Mouse (Mus musculus) heart, embryonic 16.5 days (tissue): ENCODE data around the gene Cmtm4. TPM values are rescaled to one million over a fixed set of nuclear protein-coding genes. Genes with fewer than 3 reads are reported as not detected.

Experiments
- ATAC-seq: fragments of 200-750 bp; cut with Nextera tagmentation; replicated peaks from 2 replicates; pipeline ENCODE4 v1.8.0; 2017; ENCODE audit warnings: moderate number of reproducible peaks; ENCODE audit not compliant: insufficient read depth, low FRiP score; ENCODE audit errors: extremely low read depth
- H3K27ac ChIP-seq: fragments of 300-500 bp; sonication (generic); 2 replicates; pipeline ENCODE4 v1.5.1; 2014; ENCODE audit warnings: mild to moderate bottlenecking, low read length, control low read depth, moderate library complexity
- H3K27me3 ChIP-seq: fragments of 300-500 bp; sonication (generic); 2 replicates; pipeline ENCODE4 v1.6.1; 2014; ENCODE audit warnings: low read length, mixed read lengths; ENCODE audit not compliant: control insufficient read depth, insufficient read depth
- H3K36me3 ChIP-seq: fragments of 300-500 bp; sonication (generic); 2 replicates; pipeline ENCODE4 v1.6.1; 2014; ENCODE audit not compliant: control insufficient read depth, insufficient read depth
- H3K4me1 ChIP-seq: fragments of 300-500 bp; sonication (generic); 2 replicates; pipeline ENCODE4 v1.6.1; 2014; ENCODE audit warnings: low read length, mixed read lengths; ENCODE audit not compliant: control insufficient read depth, insufficient read depth
- H3K4me2 ChIP-seq: fragments of 300-500 bp; sonication (generic); 2 replicates; pipeline ENCODE4 v1.6.1; 2014; ENCODE audit warnings: low read depth, mild to moderate bottlenecking, control low read depth, low read length
- H3K4me3 ChIP-seq: fragments of 300-500 bp; sonication (generic); 2 replicates; pipeline ENCODE4 v1.5.1; 2014; ENCODE audit warnings: mild to moderate bottlenecking, control low read depth, low read length
- H3K9ac ChIP-seq: fragments of 300-500 bp; sonication (generic); 2 replicates; pipeline ENCODE4 v1.6.1; 2014; ENCODE audit warnings: low read length, control low read depth
- H3K9me3 ChIP-seq: fragments of 300-500 bp; sonication (generic); replicated peaks from 2 replicates; pipeline ENCODE4 v1.6.1; 2016; ENCODE audit warnings: low read length; ENCODE audit not compliant: control insufficient read depth
- WGBS: fragments of 180-500 bp; shearing (Covaris S2); extraction: QIAGEN DNeasy Blood & Tissue Kit; methylation state at CpG from one replicate; pipeline ENCODE4 v1.1.7; 2014; 5-methylcytosine and 5-hydroxymethylcytosine counted together
- polyA plus RNA-seq: library from polyadenylated mRNA; unstranded; fragments of >200 nt; fragmentation: Nextera tagmentation; extraction: Ambion mirVana; gene quantifications from 2 replicates; pipeline ENCODE4 v1.2.1, GENCODE M21; 2015

Gene Cmtm4
- polyA plus RNA-seq: 1.3 and 1.7 TPM in 2 replicates

DNA sequence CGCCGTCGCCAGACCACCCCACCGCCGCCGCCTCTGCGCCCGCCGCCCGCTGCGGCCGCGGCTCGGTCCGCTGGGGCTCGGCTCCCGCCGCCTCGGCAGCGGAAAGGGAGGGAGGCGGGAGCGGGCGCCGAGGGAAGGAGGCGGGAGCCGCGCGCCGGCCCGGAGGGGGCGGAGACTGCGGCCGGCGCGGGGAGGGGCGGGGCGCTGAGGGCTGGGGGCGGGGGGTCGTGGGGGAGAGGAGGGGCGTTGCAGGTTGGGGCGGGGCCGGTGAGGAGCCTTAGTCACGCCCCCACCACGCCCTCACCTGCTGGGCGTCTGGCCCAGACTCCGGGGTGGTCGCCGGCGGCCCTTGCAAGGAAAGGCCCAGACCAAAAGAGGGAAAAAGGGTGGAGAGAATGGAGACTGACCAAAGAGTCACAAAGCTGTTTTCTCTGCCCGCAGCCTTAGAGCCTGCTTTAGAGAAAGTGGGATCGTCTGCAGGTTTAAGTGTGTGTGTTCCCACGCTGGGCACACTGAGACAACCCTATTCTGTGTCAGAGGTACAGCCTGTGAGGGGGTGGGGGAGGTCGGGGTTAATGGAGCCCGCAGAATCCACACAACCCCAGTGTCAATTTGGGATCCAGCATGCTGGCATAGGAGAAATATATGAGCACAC, at the start of gene Cmtm4:
Gene Cmtm4 (minus strand): TSS at position 105 of the 655 bp plus-strand sequence.
- H3K27ac ChIP-seq: peak within 1 kb of the TSS; percentile 83
- peak; percentile 83 for ATAC-seq
- H3K4me1 ChIP-seq: peaks cover 17% of the 10 kb centered on the region
- WGBS: 4% methylated on average over 25 of the region's 54 CpGs
- H3K36me3 ChIP-seq: no peaks in the 10 kb centered on the region
- peak within 1 kb of the TSS; percentile 92 for H3K9ac ChIP-seq
- peak within 1 kb of the TSS; percentile 89 for H3K4me3 ChIP-seq
- no peaks in the 10 kb centered on the region for H3K27me3 ChIP-seq
- peak within 1 kb of the TSS; percentile 94 for H3K4me2 ChIP-seq
- peaks cover 4% of the 10 kb centered on the region; the same call in 1 of the 2 replicates for H3K9me3 ChIP-seq

- WGBS: 40% methylated on average over 6 of the region's 6 CpGs
- no peak overlapping the region for H3K27ac ChIP-seq
- H3K4me1 ChIP-seq: peaks cover 15% of the 10 kb centered on the region
- no peaks in the 10 kb centered on the region for H3K9me3 ChIP-seq
- H3K36me3 ChIP-seq: peaks cover 4% of the 10 kb centered on the region
- no peak overlapping the region for H3K9ac ChIP-seq
- no peak overlapping the region for H3K4me2 ChIP-seq
- H3K27me3 ChIP-seq: no peaks in the 10 kb centered on the region
- ATAC-seq: no peak
- H3K4me3 ChIP-seq: no peak overlapping the region
These were observed 49.6 kb upstream of the Cmtm4 start for GRCm38 (mm10) chr8:104445248-104445647.

DNA sequence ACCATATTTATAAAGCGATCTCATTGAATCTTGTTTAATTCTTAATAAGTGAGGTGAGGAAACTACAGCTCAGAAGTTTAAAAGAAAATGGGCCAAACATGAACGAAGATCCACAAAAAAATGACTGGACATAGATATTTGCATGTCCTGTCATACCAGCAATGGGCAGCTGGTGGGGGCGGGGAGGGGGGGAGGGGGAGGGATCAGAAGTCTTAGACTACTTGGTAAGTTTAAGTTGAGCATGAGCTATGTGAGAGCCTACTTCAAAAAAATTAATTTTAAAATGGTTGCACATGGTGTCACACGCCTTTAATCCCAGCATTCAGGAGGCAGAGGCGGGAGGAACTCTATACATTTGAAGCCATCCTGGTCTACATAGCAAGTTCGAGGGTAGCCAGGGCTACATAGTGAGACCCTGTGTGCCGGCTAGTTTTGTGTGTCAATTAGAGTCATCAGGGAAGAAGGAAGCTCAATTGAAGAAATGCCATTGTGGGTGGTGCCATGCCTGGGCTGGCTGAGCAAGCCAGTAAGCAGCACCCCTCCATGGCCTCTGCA, 47.6 kb upstream of the Cmtm4 start:
- peak overlapping the region; percentile 55 for H3K4me2 ChIP-seq
- no peak for ATAC-seq
- peak overlapping the region; percentile 99 for H3K4me3 ChIP-seq
- H3K27ac ChIP-seq: no peak overlapping the region; the same call in 1 of the 2 replicates
- 60% methylated on average over 7 of the region's 7 CpGs for WGBS
- no peak overlapping the region; the same call in 1 of the 2 replicates for H3K9ac ChIP-seq
- no peaks in the 10 kb centered on the region for H3K9me3 ChIP-seq
- no peaks in the 10 kb centered on the region for H3K27me3 ChIP-seq
- peaks cover 15% of the 10 kb centered on the region for H3K4me1 ChIP-seq
- H3K36me3 ChIP-seq: peaks cover 24% of the 10 kb centered on the region

GRCm38 (mm10) chr8:104442299-104443124, 46.9 kb upstream of the Cmtm4 start, which contains the start of gene Dync1li2:
Gene Dync1li2 (minus strand): TSS chr8:104443047.
- under 1% methylated on average over 75 of the region's 75 CpGs for WGBS
- ATAC-seq: peak; percentile 84

DNA sequence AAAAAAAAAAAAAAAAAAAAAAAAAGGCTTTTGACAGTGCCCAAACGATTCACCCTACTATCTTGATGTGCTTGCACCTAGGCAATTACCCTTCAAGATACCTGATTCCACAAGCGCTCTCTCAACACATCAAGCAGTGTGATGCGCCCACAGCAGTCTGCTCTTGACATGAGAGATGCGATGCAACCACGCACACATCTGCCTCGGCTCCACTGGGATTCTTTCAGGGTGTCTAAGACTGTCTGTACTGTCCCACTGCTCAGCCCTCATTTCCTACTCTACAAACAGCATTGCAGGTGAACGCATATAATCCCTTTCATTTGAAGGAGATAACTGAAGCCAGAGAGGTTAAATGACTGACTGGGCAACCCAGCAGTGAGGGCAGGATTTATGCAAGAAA, 46.0 kb upstream of the Cmtm4 start:
- Histone ChIP-seq H3K36me3 (peaks cover 37% of the 10 kb centered on the region), H3K4me3 (peak overlapping the region; percentile 99), H3K4me1 (peaks cover 16% of the 10 kb centered on the region), H3K4me2 (peak overlapping the region; percentile 91), H3K27me3 (no peaks in the 10 kb centered on the region), H3K27ac (no peak overlapping the region), H3K9me3 (no peaks in the 10 kb centered on the region; the same call in 1 of the 2 replicates), H3K9ac (peak overlapping the region; percentile 98)
- 46% methylated on average over 7 of the region's 7 CpGs for WGBS
- ATAC-seq: no peak

More at GRCm38 (mm10) chr8:104442299-104443124, 46.9 kb upstream of the Cmtm4 start, which contains the start of gene Dync1li2:
- H3K36me3 ChIP-seq: peaks cover 28% of the 10 kb centered on the region
- no peaks in the 10 kb centered on the region for H3K27me3 ChIP-seq
- peak within 1 kb of the TSS; percentile 91 for H3K4me2 ChIP-seq
- H3K9ac ChIP-seq: peak within 1 kb of the TSS; percentile 98
- H3K4me1 ChIP-seq: peaks cover 15% of the 10 kb centered on the region
- peak within 1 kb of the TSS; percentile 99 for H3K4me3 ChIP-seq
- peak within 1 kb of the TSS; percentile 91 for H3K27ac ChIP-seq
- H3K9me3 ChIP-seq: no peaks in the 10 kb centered on the region

GRCm38 (mm10) chr8:104439461-104439860, 43.9 kb upstream of the Cmtm4 start:
- Histone ChIP-seq H3K27me3 (no peaks in the 10 kb centered on the region), H3K9me3 (no peaks in the 10 kb centered on the region; the same call in 1 of the 2 replicates), H3K36me3 (peaks cover 52% of the 10 kb centered on the region), H3K27ac (no peak overlapping the region), H3K4me2 (no peak overlapping the region), H3K4me3 (no peak overlapping the region), H3K9ac (no peak overlapping the region), H3K4me1 (peaks cover 33% of the 10 kb centered on the region)
- 88% methylated on average over 8 of the region's 8 CpGs for WGBS
- no peak for ATAC-seq

DNA sequence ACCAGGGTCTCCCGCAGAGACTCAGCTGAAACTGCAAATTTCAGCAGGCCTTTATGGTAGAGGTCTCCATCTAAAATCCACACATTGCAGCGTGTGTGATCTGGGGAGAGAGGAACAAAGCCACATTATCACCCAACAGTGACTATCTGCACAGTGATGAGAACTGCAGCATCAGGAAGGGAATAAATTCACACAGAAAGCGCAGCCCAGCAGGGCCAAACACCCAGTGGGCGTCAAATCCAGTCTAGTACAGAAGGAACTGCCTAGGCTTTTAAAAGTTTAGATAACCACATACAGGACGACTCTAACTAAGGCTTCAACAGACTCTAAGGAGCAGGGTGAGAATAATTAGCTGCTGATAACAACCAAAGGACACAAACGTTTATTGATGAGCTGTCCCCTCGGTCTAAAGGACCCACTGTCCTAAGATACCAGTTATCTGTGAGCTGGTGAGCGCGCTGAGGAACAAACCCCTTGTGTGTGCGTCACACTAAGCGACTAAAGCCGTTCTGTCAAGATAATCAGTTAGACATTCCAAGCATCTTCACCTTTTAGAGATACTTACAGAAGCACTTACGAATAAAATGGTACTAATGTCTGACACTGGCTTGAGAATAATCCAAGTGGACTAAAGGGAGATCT, 42.0 kb upstream of the Cmtm4 start:
- Histone ChIP-seq H3K27ac (no peak overlapping the region), H3K36me3 (peaks cover 57% of the 10 kb centered on the region), H3K27me3 (no peaks in the 10 kb centered on the region), H3K4me3 (no peak overlapping the region), H3K4me2 (no peak overlapping the region), H3K9me3 (no peaks in the 10 kb centered on the region; the same call in 1 of the 2 replicates), H3K9ac (no peak overlapping the region), H3K4me1 (peaks cover 34% of the 10 kb centered on the region)
- whole genome bisulfite sequencing: 71% methylated on average over 13 of the region's 13 CpGs
- ATAC-seq: no peak

DNA sequence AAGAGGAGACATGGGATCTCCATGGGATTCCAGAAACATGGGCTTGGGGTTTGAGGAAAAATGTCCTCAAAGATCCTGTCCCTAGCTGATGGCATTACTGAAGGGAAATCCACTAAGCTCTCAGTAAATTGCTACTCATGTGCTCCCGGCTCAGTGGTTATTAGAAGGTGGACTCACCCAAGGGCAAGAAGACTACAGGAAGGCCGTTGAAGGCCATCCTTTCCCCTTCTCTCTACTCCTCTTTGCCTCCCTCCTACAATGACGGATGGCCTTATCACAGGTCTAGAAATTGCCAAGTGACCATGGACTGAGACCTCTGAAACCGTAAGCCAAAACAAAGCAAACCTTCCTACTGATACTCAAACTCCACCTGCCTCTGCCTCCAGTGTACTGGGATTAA, 41.0 kb upstream of the Cmtm4 start:
- peaks cover 30% of the 10 kb centered on the region for H3K4me1 ChIP-seq
- no peaks in the 10 kb centered on the region for H3K27me3 ChIP-seq
- H3K9ac ChIP-seq: peak overlapping the region; percentile 51
- H3K36me3 ChIP-seq: peaks cover 66% of the 10 kb centered on the region
- WGBS: 86% methylated on average over 4 of the region's 4 CpGs
- ATAC-seq: no peak
- H3K4me3 ChIP-seq: no peak overlapping the region
- H3K4me2 ChIP-seq: no peak overlapping the region
- no peaks in the 10 kb centered on the region; the same call in 1 of the 2 replicates for H3K9me3 ChIP-seq
- peak overlapping the region; percentile 84 for H3K27ac ChIP-seq
